Mouse (Mus musculus): ENCODE data around the gene Mgst3. TPM values are rescaled to one million over a fixed set of nuclear protein-coding genes. Genes with fewer than 3 reads are reported as not detected.

Gene Mgst3
- polyA plus RNA-seq, 1 experiment from 2014 or later, result 59.3 TPM

DNA sequence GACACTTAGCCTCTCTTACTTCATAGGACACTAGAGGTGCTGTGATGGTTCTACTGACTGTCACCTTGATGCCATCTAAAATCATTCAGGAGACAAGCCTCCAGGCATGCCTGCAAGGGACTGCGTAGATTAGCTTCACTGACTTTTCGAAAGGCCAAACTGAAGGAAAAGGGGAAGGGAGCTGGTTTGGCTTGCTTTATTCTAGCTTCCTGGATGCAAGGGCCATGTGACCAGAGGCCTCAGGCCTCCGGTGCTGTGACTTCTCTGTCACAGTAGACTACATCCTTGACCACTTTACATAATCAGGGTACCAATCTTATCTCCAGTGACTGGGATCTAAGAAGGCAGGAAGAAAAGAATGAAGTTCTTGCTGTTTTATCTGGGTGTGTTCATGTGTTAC is 57.2 kb downstream of the Mgst3 start:
- WGBS, result 92% methylated on average over 3 of the region's 3 CpGs
- no peak for ATAC-seq
- 0 out of 2 replicates have a peak, but pooled peaks cover 5% of the 10 kb centered on the region for H3K4me1 ChIP-seq

DNA sequence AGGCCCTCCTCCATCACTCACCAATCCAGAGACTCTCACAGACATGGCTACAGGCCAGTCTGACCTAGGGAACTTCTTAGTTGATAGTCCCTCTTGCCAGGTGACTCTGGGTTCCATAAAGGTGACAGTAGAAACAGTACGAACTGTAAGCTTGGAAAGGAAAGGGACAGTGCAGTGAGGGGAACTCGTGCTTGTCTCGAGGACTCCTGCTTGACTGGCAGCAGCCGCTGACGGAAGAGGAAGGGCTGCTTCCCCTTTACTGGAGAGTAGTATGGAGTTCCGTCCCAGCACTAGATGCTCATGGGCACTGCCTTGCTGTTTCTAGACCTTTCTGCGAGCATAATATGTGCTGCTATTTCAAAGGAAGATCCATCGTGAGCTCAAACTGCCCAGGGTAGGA is 62.5 kb downstream of the Mgst3 start:
- Histone ChIP-seq H3K27me3 (no peaks in the 10 kb centered on the region), H3K4me1 (no peaks in the 10 kb centered on the region), H3K4me3 (no peak overlapping the region), H3K27ac (no peak overlapping the region), H3K36me3 (ENCODE audit: poor library complexity, severe bottlenecking) (peaks cover 54% of the 10 kb centered on the region), H3K9me3 (replicated peaks) (no peaks in the 10 kb centered on the region), H3K9ac (no peak overlapping the region), H3K4me2 (no peak overlapping the region)
- no peak for ATAC-seq
- 95% methylated on average over 8 of the region's 8 CpGs for WGBS

More for the DNA sequence above, 57.2 kb downstream of the Mgst3 start:
- Histone ChIP-seq H3K27ac (no peak overlapping the region), H3K27me3 (peaks cover 6% of the 10 kb centered on the region), H3K4me3 (no peak overlapping the region), H3K9ac (no peak overlapping the region), H3K4me2 (no peak overlapping the region), H3K36me3 (ENCODE audit: poor library complexity, severe bottlenecking) (peaks cover 17% of the 10 kb centered on the region), H3K9me3 (replicated peaks) (no peaks in the 10 kb centered on the region)

DNA sequence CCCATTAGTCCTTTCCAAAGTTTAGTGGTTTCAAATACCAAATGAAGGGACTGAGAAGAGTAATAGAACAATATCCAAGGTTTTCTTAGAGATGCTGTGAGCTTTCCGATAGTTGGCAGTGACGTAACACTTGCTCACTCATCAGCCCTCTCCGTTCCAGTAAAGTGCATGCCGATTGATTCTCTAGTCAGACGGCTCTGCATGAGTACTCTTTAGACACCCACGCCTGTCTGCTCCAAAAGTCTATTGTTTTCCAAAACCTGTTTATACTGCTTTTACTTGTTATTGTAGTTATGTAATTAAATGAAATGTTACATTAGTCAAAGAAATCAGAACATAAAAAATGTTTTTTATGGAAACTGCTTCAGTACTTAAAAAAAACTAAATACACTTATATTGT is 64.9 kb downstream of the Mgst3 start:
- no peak overlapping the region for H3K9ac ChIP-seq
- no peaks in the 10 kb centered on the region for H3K4me1 ChIP-seq
- no peak overlapping the region for H3K4me2 ChIP-seq
- H3K36me3 ChIP-seq (ENCODE audit: poor library complexity, severe bottlenecking), result peaks cover 72% of the 10 kb centered on the region
- H3K9me3 ChIP-seq (replicated peaks), result no peaks in the 10 kb centered on the region
- H3K4me3 ChIP-seq, result no peak overlapping the region
- no peak for ATAC-seq
- 90% methylated on average over 6 of the region's 6 CpGs for WGBS
- no peak overlapping the region for H3K27ac ChIP-seq
- H3K27me3 ChIP-seq, result no peaks in the 10 kb centered on the region

Small RNA genes within 50 kb of the gene (microRNA-seq; reads per million reads assigned to microRNA genes)
- gene Gm25911, result 0.80 reads per million

Other genes with a start within 250 kb of the Mgst3 start
- gene Uck2, start 108.5 kb downstream of the Mgst3 start, polyA plus RNA-seq (2015; fragmentation: Nextera tagmentation; extraction: Ambion mirVana), result 72.7 and 73.6 TPM in 2 replicates
- 73.7 and 74.1 TPM in 2 replicates for gene Tmco1, start 85.5 kb downstream of the Mgst3 start, polyA plus RNA-seq (2015; fragmentation: Nextera tagmentation; extraction: Ambion mirVana)
- gene Aldh9a1, start 43.9 kb downstream of the Mgst3 start, polyA plus RNA-seq (2015; fragmentation: Nextera tagmentation; extraction: Ambion mirVana), result 23.2 and 24.8 TPM in 2 replicates
- not detected in 2 replicates for gene Lrrc52, start 72.9 kb upstream of the Mgst3 start, polyA plus RNA-seq (2015; fragmentation: Nextera tagmentation; extraction: Ambion mirVana)
- 5.6 and 13.4 TPM in 2 replicates for gene Rxrg, start 204.5 kb upstream of the Mgst3 start, polyA plus RNA-seq (2015; fragmentation: Nextera tagmentation; extraction: Ambion mirVana)